Mouse (Mus musculus): ENCODE results near the gene Gm12790. TPM values are rescaled to one million over a fixed set of nuclear protein-coding genes. Genes with fewer than 3 reads are reported as not detected.

Gene Gm12790
- total RNA-seq (2023), result not detected

GRCm38 (mm10) chr4:101980949-101981348 lies at the start of gene Gm12790:
Gene Gm12790, minus strand, starts transcription at chr4:101981049.

GRCm38 (mm10) chr4:101986326-101986725 lies 5.5 kb upstream of the Gm12790 start, which contains the start of gene Gm12789:
Gene Gm12789, plus strand, starts transcription at chr4:101986626.

GRCm38 (mm10) chr4:101940107-101940506 lies 40.7 kb downstream of the Gm12790 start, which contains the start of gene Gm12794:
Gene Gm12794, plus strand, starts transcription at chr4:101940407.

Other genes starting within 250 kb of the Gm12790 start
- not detected for gene B020004J07Rik, start 137.0 kb downstream of the Gm12790 start, total RNA-seq (2023)
- not detected for gene C130073F10Rik, start 87.3 kb downstream of the Gm12790 start, total RNA-seq (2023)
- gene Gm12800, start 71.9 kb downstream of the Gm12790 start, total RNA-seq (2023), result not detected
- gene Gm12794, start 40.6 kb downstream of the Gm12790 start, total RNA-seq (2023), result not detected
- not detected for gene Gm12789, start 5.6 kb upstream of the Gm12790 start, total RNA-seq (2023)
- 143 TPM for gene Pde4b, start 106.5 kb upstream of the Gm12790 start, total RNA-seq (2023)

Measured in CD8-positive naive resting alpha-beta T cell, adult 57 days (primary cell).